Mouse (Mus musculus) kidney, postnatal 36 days (tissue): ENCODE data around the gene Eif2ak4.
A peak's percentile ranks its signal among the peaks of the same experiment; 100 is the strongest.

ENCODE experiments used
- DNase-seq, 2 experiments: peaks; one replicate each; pipeline ENCODE4 v3.0.0; 2021 to 2022; ENCODE audit warnings: mixed read lengths in 2 of 2

The Eif2ak4 gene

GRCm38 (mm10) chr2:118466601-118467000 lies 78.2 kb downstream of the Eif2ak4 start:
- no peak for DNase-seq

GRCm38 (mm10) chr2:118468354-118468753 lies 79.9 kb downstream of the Eif2ak4 start:
- DNase-seq, result no peak

DNA sequence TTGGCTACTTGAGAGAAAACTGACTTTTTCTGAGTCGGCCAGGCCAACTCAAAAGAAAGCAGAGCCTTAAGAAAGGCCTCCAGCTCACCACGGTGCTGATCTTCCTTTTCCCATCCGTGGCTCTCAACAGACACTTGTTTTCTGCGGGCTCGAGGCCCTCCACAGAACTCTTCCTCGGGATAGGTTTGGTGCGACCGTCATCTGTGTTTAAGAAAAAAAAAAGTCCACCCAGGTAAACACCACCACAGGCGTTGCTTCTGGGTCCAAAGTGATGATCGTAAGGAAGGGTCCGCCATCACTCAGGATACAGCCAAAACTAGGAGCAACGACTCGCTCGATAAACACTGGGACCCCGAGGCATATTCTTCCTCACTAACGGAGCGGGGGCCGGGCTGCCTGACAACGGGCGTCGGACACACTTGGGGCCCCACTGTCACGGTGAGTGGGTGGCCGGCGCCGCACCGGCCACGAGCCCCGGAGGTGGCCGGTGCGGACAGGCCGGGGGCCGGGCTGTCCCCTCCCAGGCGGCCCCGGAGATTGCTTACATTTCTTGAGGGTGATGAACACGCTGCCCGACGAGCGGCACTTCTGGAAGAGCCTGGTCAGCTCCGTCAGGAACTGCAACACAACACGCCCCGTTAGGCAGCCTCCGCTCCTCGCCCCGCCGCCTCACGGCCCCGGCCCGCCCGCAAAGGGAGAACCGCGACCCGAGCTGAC lies 90.6 kb downstream of the Eif2ak4 start:
- peak in 1 of 2 experiments; percentile 8 for DNase-seq

- peak; percentile 95 to 98 for DNase-seq
Observed at GRCm38 (mm10) chr2:118479550-118479909, 91.1 kb downstream of the Eif2ak4 start, which contains the start of gene Srp14. Gene Srp14, minus strand, starts transcription at chr2:118479711.

- no peak for DNase-seq
Observed at GRCm38 (mm10) chr2:118480886-118481285, 92.5 kb downstream of the Eif2ak4 start.

DNA sequence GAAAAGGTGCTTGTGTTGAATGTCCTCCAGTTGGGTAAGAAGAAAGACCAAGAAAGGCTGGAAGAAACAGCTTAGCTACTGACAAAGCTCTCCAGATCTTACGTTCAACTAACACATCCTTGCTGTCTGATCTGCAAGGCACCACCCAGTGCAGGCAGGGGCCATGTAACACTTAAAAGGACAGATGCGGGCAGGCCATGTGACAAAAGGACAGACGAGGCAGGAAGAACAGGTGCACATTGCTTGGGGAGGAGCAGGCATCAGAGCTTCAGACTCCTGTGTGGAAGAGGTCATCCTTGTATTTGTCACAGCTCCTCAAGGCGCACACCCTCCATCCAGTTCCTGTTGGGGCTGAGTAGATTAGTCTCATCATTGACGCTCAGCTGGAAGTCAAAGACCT lies 94.6 kb downstream of the Eif2ak4 start:
- DNase-seq, result no peak

GRCm38 (mm10) chr2:118484386-118484898 lies 96.0 kb downstream of the Eif2ak4 start:
- no peak for DNase-seq

DNA sequence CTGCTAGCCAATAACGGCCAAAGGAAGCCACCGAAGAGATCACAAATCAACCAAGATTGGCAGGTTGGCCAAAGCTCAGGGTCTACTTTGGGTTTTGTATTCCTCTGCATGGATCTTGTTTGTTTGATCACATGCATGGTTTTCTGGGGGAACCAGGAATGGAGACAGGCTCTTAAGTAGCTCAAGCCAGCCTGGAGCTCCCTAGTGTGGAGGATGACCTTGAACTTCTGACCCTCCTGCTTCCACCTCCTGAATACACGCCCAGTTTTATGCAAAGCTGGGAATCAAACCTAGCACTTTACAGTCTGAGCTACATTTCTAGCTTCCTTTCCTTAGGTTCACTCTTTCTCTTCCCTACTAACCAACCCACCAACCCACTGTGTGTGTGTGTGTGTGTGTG lies 97.0 kb downstream of the Eif2ak4 start:
- no peak for DNase-seq

DNA sequence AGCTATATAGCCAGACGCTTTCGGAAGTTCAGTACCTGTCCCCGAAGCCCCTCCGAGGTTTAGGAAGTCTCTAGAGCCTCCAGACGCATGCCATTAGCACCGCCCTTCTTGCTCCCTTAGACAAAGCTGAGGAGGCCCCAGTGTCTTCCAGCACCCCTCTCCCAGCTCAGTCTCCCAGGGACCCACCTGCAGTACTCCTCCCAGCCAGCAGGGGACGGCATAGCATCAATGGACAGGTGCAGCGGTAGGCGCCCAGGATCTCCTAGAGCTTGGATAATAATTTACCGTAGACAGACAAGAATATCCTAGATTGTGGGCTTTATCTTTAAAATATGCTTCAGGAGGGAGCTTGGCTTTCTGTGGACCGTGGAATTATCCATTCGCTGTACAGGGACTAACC lies 98.5 kb downstream of the Eif2ak4 start:
- DNase-seq, result peak; percentile 84 to 94

DNA sequence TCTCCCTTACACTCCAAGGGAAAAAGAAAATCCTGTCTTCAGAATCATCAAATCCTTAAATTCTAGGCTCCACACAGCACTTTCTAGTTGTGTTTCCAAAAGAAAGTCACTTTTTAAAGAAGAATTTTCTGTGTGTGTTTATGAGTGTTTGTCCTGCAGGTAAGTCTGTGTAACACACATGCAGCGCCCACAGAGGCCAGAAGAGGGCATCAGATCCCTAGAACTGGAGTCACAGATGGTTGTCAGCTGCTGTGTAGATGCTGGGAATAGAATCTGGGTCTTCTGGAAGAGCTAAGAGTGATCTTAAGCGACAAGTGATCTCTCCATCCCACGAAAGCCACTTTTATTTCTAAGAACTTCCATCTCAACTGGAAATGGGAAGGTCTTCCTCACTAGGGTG lies 99.4 kb downstream of the Eif2ak4 start:
- DNase-seq, result peak; percentile 35 to 67

DNA sequence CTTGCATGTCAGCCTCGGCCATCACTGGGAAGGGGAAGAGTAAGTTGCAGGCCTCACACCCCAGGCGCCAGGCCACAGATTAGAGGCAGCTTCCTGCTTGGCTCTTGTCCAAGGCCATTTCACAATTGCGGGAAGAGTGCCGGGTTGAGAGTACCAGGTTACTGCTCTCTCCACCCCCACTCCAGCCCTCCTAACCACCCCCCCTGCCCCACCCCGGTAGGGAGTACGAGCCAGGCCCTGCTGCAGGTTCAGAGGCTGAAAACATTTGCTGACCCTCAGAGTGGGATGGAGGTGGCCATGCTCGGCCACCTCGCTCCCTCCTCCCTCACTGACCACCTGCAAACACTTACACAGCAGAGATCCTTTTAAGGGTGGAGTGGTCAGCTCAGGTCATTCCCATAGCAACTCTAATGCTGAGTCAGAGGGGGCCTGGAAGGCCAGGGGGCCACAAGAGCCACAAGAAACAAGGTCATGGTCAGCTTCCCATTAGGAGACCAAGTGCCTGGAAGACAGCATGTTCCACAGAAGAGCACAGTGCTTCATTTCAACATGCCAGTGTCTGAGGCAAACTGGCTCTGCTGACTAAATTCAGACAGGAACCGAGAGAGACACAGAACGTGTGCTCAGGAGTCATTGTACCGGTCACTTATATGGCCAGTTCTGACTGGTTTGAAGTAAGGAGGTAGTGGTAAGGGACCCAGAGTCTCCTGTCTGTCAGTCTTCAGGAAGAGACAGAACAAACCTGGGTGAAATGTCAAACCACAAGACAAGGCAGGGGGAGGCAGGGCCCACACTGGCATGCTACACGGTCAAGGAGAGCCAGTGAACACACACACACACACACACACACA lies 102.0 kb downstream of the Eif2ak4 start:
- DNase-seq, result peak; percentile 84 to 89

GRCm38 (mm10) chr2:118491281-118491731 lies 102.9 kb downstream of the Eif2ak4 start:
- DNase-seq, result peak; percentile 73 to 76

DNA sequence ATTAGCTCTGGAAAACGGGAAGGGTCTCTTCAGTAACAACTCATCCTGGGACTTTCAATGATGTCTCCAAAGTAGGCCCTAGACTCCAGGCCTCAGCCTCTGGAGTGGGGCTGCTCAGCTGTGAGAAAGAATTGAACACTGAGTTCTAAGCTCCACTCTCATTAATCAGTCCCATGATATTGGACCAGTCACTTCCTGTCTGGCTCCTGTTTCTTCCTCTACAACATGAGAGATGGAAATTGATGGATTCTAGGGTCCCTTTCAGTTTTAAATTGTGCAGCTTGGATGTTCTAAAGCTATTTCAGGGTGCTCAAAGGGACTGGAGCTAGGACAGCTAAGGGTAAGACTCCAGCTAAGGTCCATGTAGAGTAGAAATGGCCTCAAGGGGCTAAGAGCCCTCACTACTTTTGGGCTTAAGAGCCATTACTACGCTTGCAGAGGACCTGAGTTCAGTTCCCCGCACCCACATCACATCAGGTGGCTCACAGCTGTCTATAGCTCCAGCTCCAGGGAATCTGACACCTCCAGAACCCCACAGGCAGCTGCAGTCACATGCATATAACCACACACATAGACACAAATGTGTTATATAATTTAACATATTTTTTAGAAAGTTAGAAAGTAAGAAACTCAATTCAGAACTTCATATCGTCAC lies 103.5 kb downstream of the Eif2ak4 start:
- peak; percentile 15 to 39 for DNase-seq

- no peak for DNase-seq
Observed at GRCm38 (mm10) chr2:118495024-118495423, 106.6 kb downstream of the Eif2ak4 start.

- DNase-seq, result no peak
Observed at GRCm38 (mm10) chr2:118497890-118498289, 109.5 kb downstream of the Eif2ak4 start.

DNA sequence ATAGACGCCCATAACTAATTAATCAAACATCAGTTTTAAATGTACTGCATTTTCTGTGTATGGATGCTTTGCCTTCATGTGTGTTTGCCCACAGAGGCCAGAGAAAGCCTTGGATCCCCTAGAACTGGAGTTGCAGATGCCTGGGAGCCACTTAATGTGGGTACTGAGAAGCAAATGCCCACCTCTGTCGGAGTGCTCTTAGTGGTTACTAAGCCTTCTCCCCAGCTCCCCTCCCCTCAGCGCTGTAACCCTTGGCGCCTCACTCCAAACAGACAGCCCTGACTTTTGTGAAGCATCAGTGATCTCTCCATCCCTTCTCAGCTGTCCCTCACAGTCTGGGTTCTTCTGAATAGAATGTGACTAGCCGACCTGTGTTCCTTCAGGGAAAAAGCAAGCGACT lies 110.1 kb downstream of the Eif2ak4 start:
- no peak for DNase-seq

- DNase-seq, result no peak
Observed at GRCm38 (mm10) chr2:118499135-118499961, 110.9 kb downstream of the Eif2ak4 start.

DNA sequence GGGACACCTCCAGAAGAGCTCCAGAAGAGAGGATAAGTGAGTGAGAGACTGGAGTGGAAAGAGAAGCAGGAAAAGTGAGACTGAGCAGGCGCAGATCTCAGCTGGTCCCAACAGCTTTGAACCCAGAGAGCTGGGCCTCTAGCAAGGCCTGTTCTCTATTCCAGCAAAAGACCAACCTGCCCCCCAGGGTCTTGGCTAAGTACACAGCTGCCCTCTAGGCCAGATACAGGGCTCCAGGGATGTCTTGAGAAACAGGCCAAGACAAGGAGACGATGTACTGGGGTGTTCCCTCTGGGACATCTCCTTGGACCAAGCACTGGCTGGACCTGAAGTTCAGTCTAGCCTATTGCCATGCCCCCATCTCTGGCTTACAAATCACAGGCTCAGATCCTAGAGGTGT lies 111.8 kb downstream of the Eif2ak4 start:
- DNase-seq, result no peak

DNA sequence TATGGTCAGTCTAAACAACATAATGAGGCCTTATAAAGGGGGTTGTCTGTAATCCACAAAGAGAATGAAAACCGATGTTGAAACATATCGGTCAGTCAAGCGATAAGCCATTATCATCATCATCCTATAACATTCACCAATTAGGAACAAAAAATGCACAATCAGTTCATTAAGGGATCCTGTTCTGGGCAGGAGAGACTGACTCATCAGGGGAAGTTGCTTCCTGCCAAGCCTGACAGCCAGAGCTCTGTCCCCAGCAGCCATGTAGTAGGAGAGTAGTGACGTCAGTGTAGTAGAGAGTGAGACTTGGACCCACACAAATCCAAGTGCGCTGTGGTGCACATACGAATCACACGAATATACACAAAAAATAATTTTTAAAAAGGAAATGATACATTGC lies 118.7 kb downstream of the Eif2ak4 start:
- DNase-seq, result no peak

DNA sequence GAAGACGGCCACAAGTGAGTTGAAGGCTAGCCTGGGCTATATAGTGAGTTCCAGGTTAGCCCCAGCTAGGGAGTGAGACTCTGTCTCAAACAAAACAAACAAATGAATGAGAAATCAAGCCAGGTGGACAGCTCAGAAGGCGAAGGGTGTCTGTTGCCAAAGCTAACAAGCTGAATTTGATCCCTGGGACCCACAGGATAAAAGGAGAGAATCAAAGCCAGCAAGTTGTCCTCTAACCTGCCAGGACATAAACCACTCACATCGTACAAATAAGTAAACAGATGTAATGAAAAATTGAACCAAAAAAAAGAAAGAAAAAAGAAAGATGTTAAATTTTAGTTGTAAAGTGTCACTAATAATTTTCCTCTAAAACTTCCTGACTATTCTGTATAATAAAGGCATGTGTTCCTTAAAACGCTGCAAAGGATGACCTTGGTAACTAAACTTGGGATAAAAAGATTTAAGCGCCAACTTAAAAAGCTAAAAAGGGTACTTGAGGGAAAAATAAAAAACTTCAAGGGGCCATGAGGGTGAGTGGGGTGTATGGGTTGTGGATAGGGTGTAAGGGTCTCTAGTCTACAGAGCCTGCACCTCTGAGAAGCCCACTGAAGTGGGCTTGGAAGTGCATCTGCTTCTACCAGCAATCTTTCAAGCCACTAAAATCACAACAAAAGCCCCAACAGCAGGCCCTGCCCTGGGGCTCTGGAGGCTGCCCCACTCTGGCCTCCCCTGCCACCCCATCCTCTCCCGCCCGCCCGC lies 121.4 kb downstream of the Eif2ak4 start:
- no peak for DNase-seq
